Mouse (Mus musculus) liver, embryonic 14.5 days (tissue): ENCODE data around the gene Hyal1. TPM values are rescaled to one million over a fixed set of nuclear protein-coding genes. Genes with fewer than 3 reads are reported as not detected.
A peak's percentile ranks its signal among the peaks of the same experiment; 100 is the strongest.

Source experiments
- ATAC-seq: fragments of 200-750 bp; cut with Nextera tagmentation; 2 replicates; pipeline ENCODE4 v1.8.0; 2017; ENCODE audit warnings: moderate number of reproducible peaks, mild to moderate bottlenecking, moderate library complexity; ENCODE audit not compliant: insufficient read depth
- DNase-seq, 3 experiments: peaks; one replicate each; pipeline ENCODE4 v3.0.0-alpha.2; 2012 to 2013; ENCODE audit warnings: low read depth in 3 of 3, low spot score in 3 of 3
- H3K27ac ChIP-seq: fragments of 300-500 bp; sonication (generic); 2 replicates; pipeline ENCODE4 v1.5.1; 2014; ENCODE audit warnings: moderate library complexity, mild to moderate bottlenecking, control low read depth, inconsistent platforms
- H3K27me3 ChIP-seq: fragments of 300-500 bp; sonication (generic); 2 replicates; pipeline ENCODE4 v1.6.1; 2014; ENCODE audit warnings: mild to moderate bottlenecking, low read length, moderate library complexity; ENCODE audit not compliant: control insufficient read depth, insufficient read depth
- H3K36me3 ChIP-seq: fragments of 300-500 bp; sonication (generic); replicated peaks from 2 replicates; pipeline ENCODE4 v1.6.1; 2014; ENCODE audit warnings: low read depth; ENCODE audit not compliant: control insufficient read depth, insufficient read depth
- H3K4me1 ChIP-seq, 2 experiments: fragments of 200-500 bp in 1 of 2; fragments of 300-500 bp in 1 of 2; sonication (generic) in 1 of 2; replicated peaks; 2 replicates each; pipeline ENCODE4 v1.6.1; 2012 to 2014; ENCODE audit warnings: antibody characterized with exemption in 1 of 2, inconsistent platforms in 1 of 2, low read length in 1 of 2; ENCODE audit not compliant: control insufficient read depth in 2 of 2, insufficient read depth in 2 of 2
- H3K4me2 ChIP-seq: fragments of 300-500 bp; sonication (generic); 2 replicates; pipeline ENCODE4 v1.6.1; 2014; ENCODE audit warnings: low read depth, mild to moderate bottlenecking, control low read depth, moderate library complexity
- H3K4me3 ChIP-seq, 2 experiments: fragments of 200-500 bp in 1 of 2; fragments of 300-500 bp in 1 of 2; sonication (generic) in 1 of 2; 2 replicates each; pipeline ENCODE4 v1.5.1; 2012 to 2014; ENCODE audit warnings: low read depth in 2 of 2, low read length in 2 of 2, mild to moderate bottlenecking in 2 of 2, control low read depth in 1 of 2, inconsistent platforms in 1 of 2, moderate library complexity in 1 of 2; ENCODE audit not compliant: insufficient read depth in 1 of 2
- H3K9ac ChIP-seq: fragments of 300-500 bp; sonication (generic); replicated peaks from 2 replicates; pipeline ENCODE4 v1.6.1; 2014; ENCODE audit warnings: mild to moderate bottlenecking, control low read depth, moderate library complexity
- H3K9me3 ChIP-seq: fragments of 300-500 bp; sonication (generic); 2 replicates; pipeline ENCODE4 v1.6.1; 2016; ENCODE audit warnings: low read length, mixed read lengths; ENCODE audit not compliant: control insufficient read depth
- CTCF ChIP-seq: IDR thresholded peaks from 2 replicates; pipeline ENCODE4 v1.5.1; 2016; ENCODE audit warnings: antibody characterized with exemption, low read depth, control low read depth
- EP300 ChIP-seq: IDR thresholded peaks from 2 replicates; pipeline ENCODE4 v1.6.1; 2016; ENCODE audit warnings: antibody characterized with exemption, low read depth
- WGBS: fragments of 180-500 bp; shearing (Covaris S2); extraction: QIAGEN DNeasy Blood & Tissue Kit; methylation state at CpG from one replicate; pipeline ENCODE4 v1.1.7; 2014; ENCODE audit not compliant: insufficient replicate concordance; 5-methylcytosine and 5-hydroxymethylcytosine counted together
- polyA plus RNA-seq, 2 experiments: library from polyadenylated mRNA; depleted of rRNA in 1 of 2; stranded (reverse) in 1 of 2; unstranded in 1 of 2; fragments of >200 nt; fragmentation: Nextera tagmentation in 1 of 2; extraction: Ambion mirVana in 1 of 2; gene quantifications; 2 replicates each; pipeline versions ENCODE4 v1.2.1 to v1.2.3; 2012 to 2014

Hyal1 gene
- polyA plus RNA-seq, 2 experiments = 1.2 to 1.3 TPM

DNA sequence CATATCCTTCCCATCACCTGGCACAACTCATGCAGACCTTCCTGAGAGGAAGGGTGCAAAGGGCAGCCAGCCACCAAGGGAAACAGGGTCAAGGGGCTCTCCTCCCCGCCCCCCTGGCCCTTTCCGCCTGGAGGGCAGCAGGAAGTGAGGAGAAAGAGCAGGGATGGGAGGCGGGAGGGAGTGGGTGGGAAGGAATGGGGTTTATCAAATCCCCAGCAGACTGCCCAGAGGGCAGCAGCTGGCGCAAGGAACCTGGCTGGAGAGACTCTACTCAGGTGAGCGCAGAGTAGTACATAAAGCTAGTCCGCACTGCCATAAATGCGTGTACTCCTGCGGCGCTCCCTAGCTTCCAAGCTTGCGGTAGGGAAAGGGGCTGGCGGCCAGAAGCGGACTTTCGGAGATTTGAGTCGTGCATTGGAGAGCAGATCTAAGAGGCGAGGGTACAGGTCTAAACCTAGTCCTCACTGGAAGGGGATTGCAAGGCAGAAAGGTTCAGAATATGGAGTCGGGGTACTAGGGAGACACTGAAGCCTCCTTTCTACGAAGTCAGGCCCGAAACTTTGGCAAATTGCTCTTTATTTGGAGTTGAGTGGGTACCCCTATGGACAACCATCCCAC is 8.9 kb upstream of the Hyal1 start, which contains the start of gene Hyal2:
Gene Hyal2 (plus strand): TSS at position 244 of the 618 bp plus-strand sequence.
- H3K27ac ChIP-seq = peak within 1 kb of the TSS; percentile 84
- peak within 1 kb of the TSS; percentile 87 for H3K9ac ChIP-seq
- H3K36me3 ChIP-seq = peaks cover 9% of the 10 kb centered on the region
- peak within 1 kb of the TSS; percentile 86 to 88 for H3K4me3 ChIP-seq
- H3K9me3 ChIP-seq = no peaks in the 10 kb centered on the region
- H3K4me1 ChIP-seq = peaks cover 49 to 60% of the 10 kb centered on the region in 2 experiments
- ATAC-seq = no peak
- 45% methylated on average over 18 of the region's 18 CpGs for WGBS
- no peak for TF ChIP-seq EP300
- no peaks in the 10 kb centered on the region for H3K27me3 ChIP-seq
- H3K4me2 ChIP-seq = peak within 1 kb of the TSS; percentile 85
- DNase-seq = no peak

DNA sequence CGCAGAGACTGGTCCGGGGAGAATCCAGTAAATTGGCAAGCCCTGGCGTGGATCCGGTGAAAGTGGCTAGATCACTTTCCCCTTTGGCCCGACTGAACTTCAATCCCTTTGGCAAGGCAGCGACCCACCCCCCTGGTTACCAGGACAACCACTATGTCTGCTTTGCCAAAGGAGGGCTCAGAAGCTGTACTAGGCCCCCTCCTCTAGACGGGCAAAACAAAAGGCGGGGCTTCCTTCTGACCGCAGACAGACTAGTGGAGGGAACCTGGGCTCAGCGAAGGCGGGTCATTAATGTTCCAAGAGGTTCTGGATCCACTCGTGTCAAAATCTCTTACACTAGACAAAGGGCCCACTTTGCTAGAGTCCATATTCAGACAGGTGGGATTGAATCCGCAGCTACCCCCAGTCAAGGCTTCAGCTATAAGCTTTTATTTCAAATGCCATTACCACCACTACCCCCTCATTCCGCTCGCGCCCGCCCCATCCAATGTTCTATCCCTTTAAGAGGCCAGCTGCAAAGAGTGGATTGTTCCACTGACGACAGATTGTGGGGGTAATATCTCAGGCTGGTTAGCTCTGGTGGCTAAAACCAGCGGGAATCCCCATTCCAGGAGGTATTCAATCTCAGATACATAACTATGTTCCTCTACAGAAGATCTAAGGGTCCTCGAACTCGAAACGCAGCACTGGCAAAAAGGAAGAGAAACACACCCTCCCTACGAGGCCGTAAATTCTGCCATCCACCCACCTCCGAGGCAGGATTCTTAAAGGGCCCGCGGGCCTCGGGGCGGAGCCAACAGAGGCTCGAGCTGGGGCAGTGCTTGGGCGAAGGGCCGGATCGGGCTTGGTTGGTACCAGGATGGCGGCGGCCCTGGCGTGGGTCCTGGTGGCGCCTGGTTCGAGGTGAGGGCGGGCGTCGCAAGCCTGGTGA is 8.1 kb upstream of the Hyal1 start:
- Histone ChIP-seq H3K4me1 (peaks cover 48 to 63% of the 10 kb centered on the region in 2 experiments), H3K4me2 (peak overlapping the region; percentile 85), H3K27me3 (no peaks in the 10 kb centered on the region), H3K36me3 (peaks cover 12% of the 10 kb centered on the region), H3K9ac (peak overlapping the region; percentile 87), H3K9me3 (no peaks in the 10 kb centered on the region), H3K4me3 (peak overlapping the region; percentile 86 to 88), H3K27ac (peak overlapping the region; percentile 84)
- DNase-seq = peak; percentile 80 to 82 (median 81)
- ATAC-seq = peak; percentile 79
- TF ChIP-seq CTCF = no peak
- peak; percentile 57 for TF ChIP-seq EP300
- WGBS = under 1% methylated on average over 41 of the region's 41 CpGs

DNA sequence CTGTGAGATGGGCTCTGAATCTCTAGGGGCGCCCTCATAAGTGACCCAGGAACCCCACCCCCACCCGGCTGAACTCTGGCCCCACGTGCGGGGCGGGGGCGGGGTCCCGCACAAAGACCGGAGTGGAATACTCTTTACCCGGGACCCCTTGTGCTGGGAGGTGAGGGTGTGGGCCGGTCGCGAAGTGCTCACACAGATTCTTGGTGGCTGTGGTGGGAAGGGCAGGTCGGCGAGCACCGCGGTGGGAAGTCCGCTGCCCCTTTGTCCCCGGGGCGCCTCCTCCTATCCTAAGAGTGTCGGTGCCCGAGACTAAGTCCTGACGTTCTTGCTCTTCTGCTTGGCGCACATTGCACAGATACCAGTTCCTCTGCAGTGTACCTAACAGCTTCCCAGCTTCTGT is 7.5 kb upstream of the Hyal1 start:
- Histone ChIP-seq H3K4me2 (peak overlapping the region; percentile 85), H3K4me1 (peaks cover 42 to 57% of the 10 kb centered on the region in 2 experiments), H3K36me3 (peaks cover 12% of the 10 kb centered on the region), H3K4me3 (peak overlapping the region; percentile 86 to 88), H3K9ac (peak overlapping the region; percentile 87), H3K27ac (peak overlapping the region; percentile 84), H3K27me3 (no peaks in the 10 kb centered on the region), H3K9me3 (no peaks in the 10 kb centered on the region)
- 0 out of 2 replicates have a peak, but pooled peaks have one; percentile 9 for TF ChIP-seq CTCF
- no peak for TF ChIP-seq EP300
- DNase-seq (no peak), ATAC-seq (peak; percentile 9)
- WGBS = 0% methylated on average over 23 of the region's 23 CpGs

DNA sequence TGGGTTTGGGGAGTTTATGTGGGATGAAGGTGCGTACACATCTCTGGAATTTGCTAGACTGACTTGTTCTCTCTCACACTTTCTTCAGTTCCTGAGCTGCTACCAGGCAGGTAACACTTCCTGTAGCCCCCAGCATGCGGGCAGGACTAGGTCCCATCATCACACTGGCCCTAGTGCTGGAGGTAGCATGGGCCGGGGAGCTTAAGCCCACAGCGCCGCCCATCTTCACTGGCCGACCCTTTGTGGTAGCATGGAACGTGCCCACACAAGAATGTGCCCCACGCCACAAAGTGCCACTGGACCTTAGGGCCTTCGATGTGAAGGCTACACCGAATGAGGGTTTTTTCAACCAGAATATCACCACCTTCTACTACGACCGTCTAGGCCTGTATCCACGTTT is 6.7 kb upstream of the Hyal1 start:
- no peak for DNase-seq
- Histone ChIP-seq H3K27me3 (no peaks in the 10 kb centered on the region), H3K27ac (peak overlapping the region; percentile 84), H3K9me3 (no peaks in the 10 kb centered on the region), H3K4me2 (peak overlapping the region; percentile 85), H3K9ac (peak overlapping the region; percentile 87), H3K4me3 (peak overlapping the region; percentile 86 to 88), H3K36me3 (peaks cover 12% of the 10 kb centered on the region), H3K4me1 (peaks cover 42 to 56% of the 10 kb centered on the region in 2 experiments)
- WGBS = 64% methylated on average over 13 of the region's 13 CpGs
- no peak for TF ChIP-seq EP300
- 0 out of 2 replicates have a peak, but pooled peaks have one; percentile 4 for TF ChIP-seq CTCF
- ATAC-seq = no peak

DNA sequence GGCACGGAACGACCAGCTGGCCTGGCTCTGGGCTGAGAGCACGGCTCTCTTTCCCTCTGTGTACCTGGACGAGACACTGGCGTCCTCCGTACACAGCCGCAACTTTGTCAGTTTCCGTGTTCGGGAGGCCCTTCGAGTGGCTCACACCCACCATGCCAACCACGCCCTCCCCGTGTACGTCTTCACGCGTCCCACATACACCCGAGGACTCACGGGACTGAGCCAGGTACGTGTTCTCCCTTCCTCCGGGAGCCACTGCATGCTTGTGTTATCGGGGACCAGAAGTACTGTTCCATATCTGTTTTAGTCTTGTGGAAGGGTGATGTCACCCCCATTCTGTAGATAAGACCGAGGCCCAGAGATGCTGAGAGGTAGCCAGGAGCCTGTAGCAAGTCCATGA is 5.9 kb upstream of the Hyal1 start:
- peaks cover 45 to 58% of the 10 kb centered on the region in 2 experiments for H3K4me1 ChIP-seq
- TF ChIP-seq CTCF (no peak), EP300 (peak; percentile 89)
- ATAC-seq = peak; percentile 71

More for the DNA sequence above, 5.9 kb upstream of the Hyal1 start:
- Histone ChIP-seq H3K4me3 (peak overlapping the region; percentile 86 to 88), H3K27ac (peak overlapping the region; percentile 84), H3K9ac (peak overlapping the region; percentile 87), H3K9me3 (no peaks in the 10 kb centered on the region), H3K36me3 (peaks cover 12% of the 10 kb centered on the region), H3K27me3 (no peaks in the 10 kb centered on the region), H3K4me2 (peak overlapping the region; percentile 85)
- 38% methylated on average over 21 of the region's 21 CpGs for WGBS
- DNase-seq = peak; percentile 70 to 81 (median 75)
